Mouse (Mus musculus): ENCODE results near the gene Rock2. TPM values are rescaled to one million over a fixed set of nuclear protein-coding genes. Genes with fewer than 3 reads are reported as not detected.

Rock2 gene
- total RNA-seq, 4 experiments from 2014 or later = 71.9 to 88.8 (median 84.0) TPM

GRCm38 (mm10) chr12:16900625-16901222, 6.0 kb downstream of the Rock2 start:
- DNase-seq (ENCODE audit: low spot score) = no peak

GRCm38 (mm10) chr12:16903949-16904635, 9.4 kb downstream of the Rock2 start:
- DNase-seq (ENCODE audit: low spot score) = no peak

DNA sequence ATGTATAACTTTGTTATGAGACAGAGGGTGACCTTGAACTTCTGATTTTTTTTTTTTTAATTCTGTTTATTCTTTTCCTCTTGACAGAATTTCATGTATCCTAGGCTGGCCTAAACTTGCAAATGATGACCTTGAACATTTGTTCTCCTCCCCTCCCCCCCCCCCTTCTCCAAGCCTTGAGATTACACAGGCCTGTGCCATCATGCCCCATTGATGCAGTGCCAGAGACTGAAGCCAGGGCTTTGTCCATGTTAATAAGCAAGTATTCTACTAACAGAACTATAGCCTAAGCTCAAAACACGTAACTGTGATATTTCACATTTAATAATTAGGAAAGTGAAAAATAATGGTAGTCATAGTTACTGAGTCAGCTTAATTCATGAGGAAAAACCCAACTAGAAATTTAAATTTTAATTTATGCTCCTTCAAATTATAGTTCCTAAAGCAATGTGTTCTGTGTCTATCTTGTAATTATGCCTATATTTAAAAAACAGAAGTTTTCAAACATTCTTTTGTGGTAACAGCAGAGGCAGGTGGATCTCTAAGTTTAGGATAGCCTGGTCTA, 12.7 kb downstream of the Rock2 start:
- DNase-seq (ENCODE audit: low spot score) = no peak

- DNase-seq (ENCODE audit: low spot score) = no peak
Measured at GRCm38 (mm10) chr12:16907953-16908648, 13.4 kb downstream of the Rock2 start.

DNA sequence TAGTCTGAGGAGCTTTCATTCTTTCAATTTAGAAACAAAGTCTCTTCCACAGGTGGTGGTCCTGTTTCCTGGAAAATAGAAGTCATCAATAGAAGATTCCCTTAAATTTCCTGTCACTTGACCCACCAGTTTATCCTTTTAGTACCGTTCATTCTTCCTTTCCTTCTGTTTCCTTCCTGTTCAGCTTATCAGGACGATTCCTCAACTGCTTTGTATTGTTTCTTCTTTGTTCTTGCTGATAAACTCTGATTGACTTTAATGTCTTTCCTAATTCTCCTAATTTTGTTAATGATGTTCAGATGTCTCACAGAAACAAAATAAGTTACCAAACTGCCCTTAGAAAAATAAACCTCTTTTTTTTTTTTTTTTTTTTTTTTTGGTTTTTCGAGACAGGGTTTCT, 16.8 kb downstream of the Rock2 start:
- no peak for DNase-seq (ENCODE audit: low spot score)

DNA sequence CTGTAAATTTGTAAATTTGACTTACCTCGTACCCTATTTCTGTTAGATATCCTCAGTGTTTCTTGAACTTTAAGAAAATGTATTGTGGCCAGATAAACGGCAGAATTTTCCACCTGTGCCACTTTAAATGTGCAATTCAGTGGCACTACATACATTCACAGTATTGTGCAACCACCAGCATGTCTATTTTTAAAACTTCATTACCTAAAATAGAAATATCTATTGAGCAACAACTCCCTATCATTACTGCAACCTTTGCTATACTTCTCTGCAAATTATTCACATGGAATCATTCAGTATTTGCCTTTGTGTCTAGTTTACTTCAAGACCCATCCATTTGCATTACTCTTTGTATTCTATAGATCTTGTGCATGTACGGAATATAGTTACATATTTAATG, 17.9 kb downstream of the Rock2 start:
- DNase-seq (ENCODE audit: low spot score) = no peak

- no peak for DNase-seq (ENCODE audit: low spot score)
Measured at GRCm38 (mm10) chr12:16920186-16920860, 25.6 kb downstream of the Rock2 start.

DNA sequence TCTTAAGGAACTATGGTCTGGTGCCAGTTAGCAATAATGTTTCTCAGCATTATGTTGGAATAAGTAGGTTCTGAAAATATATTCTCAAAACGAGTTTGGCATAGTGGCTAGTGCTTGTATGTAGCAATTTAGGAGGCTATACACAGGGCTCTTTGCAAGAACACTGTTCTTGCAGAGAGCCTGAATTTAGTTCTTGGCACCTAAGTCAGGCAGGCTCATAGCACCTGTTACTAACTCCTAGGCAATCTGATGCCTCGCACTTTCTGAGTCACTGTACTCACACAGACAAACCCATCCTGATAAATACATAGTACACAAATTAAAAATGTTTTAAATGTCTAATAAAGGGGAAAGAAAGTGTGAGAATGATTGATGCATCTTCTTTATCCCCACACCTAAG, 33.2 kb downstream of the Rock2 start:
- no peak for DNase-seq (ENCODE audit: low spot score)

DNA sequence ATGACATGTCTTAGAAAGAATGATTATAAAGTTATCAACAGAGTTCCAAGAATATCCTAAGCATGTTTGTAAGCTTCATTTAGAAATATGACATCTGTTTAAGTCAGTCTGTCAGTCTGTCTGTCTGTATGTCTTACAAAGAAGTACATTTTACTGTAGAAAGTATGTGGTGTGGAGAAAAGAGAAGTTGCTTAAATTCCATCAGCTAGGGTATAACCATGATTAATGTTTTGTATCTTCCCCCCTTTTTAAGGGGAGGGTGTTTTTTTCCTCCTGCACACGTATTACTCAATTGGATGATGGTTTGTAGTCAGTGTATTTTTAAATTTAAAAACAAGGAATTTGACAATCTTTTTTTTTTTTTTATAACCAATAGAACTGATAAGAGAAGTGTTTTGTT, 39.7 kb downstream of the Rock2 start:
- DNase-seq (ENCODE audit: low spot score) = no peak

DNA sequence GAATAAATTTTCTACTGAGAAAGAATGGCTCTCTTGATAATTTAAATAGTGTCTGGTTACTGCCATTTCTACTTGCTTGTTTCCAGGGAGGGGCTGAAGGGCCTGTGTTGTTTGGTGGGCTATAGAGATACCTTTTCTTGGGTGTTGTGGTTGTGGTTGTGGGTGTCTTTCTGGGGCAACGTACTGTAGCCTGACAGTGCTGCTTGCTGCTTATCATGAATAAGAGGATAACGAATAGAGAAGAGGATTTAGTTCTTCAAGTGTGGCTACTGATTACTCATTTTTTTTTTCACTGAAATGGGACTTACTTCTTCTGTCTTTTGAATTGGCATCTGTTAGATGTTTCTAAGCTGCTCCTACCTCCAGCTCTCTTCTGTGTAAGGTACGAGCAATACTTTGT, 47.3 kb downstream of the Rock2 start:
- DNase-seq (ENCODE audit: low spot score) = no peak

- no peak for DNase-seq (ENCODE audit: low spot score)
Measured at GRCm38 (mm10) chr12:16948239-16948638, 53.5 kb downstream of the Rock2 start.

DNA sequence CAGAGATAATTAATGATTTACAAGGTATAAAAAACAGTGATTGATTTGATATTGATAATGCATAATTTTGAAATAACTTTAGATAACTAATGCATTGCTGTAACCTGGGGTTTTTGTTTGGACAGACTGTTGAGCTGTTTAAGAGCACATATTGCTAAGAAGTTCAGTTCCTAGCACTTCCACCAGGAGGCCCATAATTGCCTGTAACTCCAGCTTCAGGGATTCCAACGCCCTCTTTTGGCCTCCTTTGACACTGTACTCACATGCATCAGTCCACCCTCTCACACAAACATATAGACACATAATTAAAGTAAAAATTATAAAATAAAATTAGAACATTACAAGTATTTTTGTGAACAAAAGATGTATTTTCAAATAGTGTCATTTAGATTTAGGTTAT, 64.2 kb downstream of the Rock2 start:
- DNase-seq (ENCODE audit: low spot score) = no peak

GRCm38 (mm10) chr12:16963354-16963753, 68.7 kb downstream of the Rock2 start:
- DNase-seq (ENCODE audit: low spot score) = no peak

DNA sequence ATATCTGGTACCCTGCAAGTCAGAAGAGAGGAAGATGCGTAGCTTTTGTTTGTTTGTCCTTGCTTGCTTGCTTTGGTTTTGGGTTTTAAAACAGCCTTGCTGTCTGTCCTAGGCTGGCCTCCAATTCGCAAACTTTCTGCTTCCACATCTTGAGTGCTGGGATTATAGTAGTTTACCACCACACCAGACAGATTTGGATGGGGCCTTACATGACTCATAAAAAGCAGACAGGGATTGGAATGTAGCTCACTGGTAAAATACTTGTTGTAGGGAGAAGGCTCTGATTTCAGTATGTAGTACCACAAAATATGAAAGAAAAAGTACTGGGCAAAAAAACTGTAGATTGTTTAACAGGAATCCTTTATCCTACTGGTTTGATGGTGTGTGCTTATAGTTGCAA, 72.1 kb downstream of the Rock2 start:
- DNase-seq (ENCODE audit: low spot score) = no peak

GRCm38 (mm10) chr12:16977120-16977519, 82.4 kb downstream of the Rock2 start:
- no peak for DNase-seq (ENCODE audit: low spot score)

- no peak for DNase-seq (ENCODE audit: low spot score)
Measured at GRCm38 (mm10) chr12:16985778-16986177, 91.1 kb downstream of the Rock2 start.

GRCm38 (mm10) chr12:16991376-16991775, 96.7 kb downstream of the Rock2 start:
- no peak for DNase-seq (ENCODE audit: low spot score)

DNA sequence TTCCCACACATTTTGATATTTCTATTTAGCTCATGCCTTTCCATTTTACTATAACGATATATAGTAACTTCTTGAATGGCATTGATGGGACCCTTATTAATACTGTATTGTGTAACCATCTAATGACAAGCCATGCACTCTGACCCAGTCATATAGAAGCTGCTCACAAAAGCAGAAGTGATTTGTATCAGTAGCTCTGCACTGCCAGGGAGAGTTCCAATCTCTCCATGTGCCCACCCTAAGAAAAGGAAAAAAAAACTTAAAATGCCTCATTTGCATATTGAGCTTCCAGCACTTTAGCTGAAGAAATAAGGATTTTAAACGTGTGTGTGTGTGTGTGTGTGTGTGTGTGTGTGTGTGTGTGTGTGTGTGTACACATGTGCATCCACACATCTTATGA, 97.7 kb downstream of the Rock2 start:
- DNase-seq (ENCODE audit: low spot score) = no peak

- no peak for DNase-seq (ENCODE audit: low spot score)
Measured at GRCm38 (mm10) chr12:16994291-16994690, 99.6 kb downstream of the Rock2 start.

DNA sequence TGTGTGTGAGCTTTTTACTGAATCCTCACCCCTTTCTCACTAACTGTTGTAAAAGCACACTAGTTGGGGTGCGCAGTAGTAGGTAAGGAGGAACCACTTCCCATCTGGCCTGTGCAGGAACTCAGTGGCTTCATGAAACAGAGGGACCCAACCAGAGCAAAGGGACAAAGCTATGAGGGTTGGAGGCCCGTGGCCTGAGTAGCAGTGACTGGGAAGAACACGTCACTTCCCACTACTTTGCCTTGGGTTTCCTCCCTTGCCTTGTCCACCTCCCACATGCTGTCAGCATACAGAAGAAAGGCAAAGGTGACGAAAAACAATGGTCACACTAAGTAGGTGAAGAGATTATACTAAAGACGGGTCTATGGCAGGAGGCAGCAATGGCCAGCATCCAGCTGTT, 101.6 kb downstream of the Rock2 start:
- no peak for DNase-seq (ENCODE audit: low spot score)

DNA sequence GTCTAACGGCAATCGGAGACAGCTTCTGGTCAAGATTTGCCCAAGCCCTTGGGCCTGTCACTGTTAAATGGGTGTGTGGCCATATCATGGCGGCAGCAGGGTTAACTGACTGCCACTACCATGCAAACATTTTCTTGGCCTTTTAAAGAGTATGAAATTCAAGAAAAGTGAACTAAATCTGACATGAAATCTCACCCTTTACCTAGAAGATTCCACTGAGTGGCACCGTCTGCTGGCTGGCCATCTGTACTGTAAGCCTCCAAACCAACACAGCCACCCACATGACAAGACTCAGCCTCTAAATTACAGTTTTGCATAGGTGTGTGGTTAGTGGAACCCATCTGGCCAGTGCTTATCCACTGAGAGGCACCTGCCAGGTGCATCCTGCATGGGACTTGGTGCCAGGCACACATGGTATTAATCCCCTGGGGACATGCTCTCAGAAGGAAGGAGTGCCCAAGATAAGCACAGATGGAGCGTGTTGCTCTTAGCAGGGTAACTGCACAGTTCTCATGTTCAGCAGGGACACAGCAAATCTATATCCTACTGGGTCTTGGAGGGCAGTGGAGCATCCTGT, 102.3 kb downstream of the Rock2 start:
- no peak for DNase-seq (ENCODE audit: low spot score)

DNA sequence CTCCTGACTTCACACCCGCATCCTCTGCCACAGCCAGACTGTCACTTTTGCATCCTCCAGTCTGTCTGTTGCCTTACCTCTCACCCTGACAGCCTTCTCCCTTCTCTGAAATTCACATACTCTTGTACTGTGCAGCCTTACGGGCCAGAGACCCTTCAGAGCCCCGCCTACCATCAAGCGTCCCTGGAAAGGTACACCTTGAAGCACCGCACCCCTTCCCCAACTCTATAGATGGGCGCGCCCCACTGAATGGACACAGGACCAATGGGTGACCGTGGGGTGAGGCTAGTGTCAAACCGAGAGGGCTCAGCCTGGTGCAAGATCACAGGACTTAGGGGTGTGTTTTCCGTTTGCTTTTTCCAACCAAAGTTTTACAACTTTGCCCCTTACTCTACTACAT, 104.5 kb downstream of the Rock2 start:
- no peak for DNase-seq (ENCODE audit: low spot score)

Measured in heart, adult 8-10 months (tissue).